Mouse (Mus musculus) megakaryocyte-erythroid progenitor cell, adult 5 weeks (primary cell): Measurements from ENCODE around the gene Cyp46a1. TPM values are rescaled to one million over a fixed set of nuclear protein-coding genes. Genes with fewer than 3 reads are reported as not detected.

Experiments
- polyA plus RNA-seq: library from polyadenylated mRNA; stranded (reverse); fragments of >175 nt; gene quantifications from 2 replicates; pipeline ENCODE4 v1.2.3, GENCODE M21; 2012

The Cyp46a1 gene
- polyA plus RNA-seq: 0.12 and 0.44 TPM in 2 replicates

DNA sequence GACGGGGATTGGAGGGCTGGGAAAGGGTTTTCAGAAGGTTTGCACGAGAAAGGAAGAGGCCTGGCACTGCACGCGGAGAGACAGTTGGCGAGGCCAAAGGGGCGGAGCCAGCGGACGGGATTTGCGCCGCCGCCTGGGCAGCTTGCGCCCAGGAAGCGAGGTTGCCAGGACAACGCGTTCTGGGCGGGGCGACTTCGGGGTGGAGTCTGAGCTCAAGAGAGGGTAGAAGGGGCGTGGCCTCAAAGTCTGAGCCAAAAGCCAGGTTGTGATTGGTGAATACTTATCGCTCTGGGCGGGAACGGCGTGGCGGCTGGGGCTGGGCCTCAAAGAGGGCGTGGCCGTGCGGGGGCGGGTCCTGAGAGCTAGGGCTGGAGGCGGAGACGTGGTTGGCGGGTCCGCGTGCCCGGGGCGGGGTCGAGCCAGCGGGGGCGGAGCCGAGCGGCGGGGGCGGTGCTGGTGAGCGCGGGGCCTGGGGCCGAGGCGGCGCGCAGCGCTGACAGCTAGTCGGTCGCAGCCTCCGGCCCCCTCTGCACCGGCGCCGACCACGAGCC lies at the start of gene Cyp46a1:
Cyp46a1 (plus strand) TSS at position 487 of the 551 bp plus-strand sequence.

DNA sequence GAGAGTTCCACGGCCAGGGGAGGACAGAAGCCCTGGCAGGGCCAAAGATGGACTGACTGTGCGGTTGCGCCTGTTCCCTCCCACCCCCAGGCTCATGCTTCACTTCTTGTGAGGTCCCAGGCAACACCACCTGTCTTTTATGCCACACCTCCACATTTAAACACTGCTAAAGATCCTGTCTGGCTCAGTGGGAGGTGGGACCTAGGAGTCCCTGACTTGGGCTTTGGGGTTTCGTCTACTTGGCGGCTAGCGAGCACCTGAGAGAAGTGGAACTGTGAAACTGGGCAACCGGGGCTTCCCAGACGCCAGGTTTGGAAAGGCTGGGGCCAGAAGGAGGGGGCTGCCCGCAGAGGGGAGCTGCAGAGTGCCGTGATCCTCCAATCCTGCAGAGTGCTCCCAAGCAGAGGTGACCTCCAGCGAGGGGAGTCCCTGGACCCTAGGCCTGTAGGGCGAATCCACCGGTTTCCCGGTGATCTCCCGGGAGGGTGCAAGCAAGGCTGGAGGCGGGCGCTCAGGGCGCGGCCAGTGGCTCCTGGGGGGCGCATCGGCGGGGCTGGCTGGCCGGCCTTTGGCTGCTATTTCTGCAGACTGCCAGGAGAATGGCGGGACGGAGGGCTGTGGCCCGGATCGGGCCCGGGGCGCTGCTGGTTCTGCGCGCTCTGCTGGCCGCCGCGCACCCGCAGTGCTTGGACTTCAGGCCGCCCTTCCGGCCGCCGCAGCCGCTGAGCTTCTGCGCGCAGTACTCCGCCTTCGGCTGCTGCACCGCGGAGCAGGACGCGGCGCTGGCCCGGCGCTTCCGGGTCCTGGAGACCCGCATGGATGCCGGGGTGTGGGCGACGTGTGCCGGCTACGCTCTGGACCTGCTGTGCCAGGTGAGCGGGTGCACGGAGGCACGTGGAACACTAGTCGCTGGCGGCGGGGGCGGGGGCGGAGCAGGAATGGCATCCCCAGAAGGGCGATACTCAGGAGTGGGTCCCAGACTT lies 28.1 kb upstream of the Cyp46a1 start, which contains the start of gene Hhipl1:
Hhipl1 (plus strand) TSS at position 459 of the 983 bp plus-strand sequence.

DNA sequence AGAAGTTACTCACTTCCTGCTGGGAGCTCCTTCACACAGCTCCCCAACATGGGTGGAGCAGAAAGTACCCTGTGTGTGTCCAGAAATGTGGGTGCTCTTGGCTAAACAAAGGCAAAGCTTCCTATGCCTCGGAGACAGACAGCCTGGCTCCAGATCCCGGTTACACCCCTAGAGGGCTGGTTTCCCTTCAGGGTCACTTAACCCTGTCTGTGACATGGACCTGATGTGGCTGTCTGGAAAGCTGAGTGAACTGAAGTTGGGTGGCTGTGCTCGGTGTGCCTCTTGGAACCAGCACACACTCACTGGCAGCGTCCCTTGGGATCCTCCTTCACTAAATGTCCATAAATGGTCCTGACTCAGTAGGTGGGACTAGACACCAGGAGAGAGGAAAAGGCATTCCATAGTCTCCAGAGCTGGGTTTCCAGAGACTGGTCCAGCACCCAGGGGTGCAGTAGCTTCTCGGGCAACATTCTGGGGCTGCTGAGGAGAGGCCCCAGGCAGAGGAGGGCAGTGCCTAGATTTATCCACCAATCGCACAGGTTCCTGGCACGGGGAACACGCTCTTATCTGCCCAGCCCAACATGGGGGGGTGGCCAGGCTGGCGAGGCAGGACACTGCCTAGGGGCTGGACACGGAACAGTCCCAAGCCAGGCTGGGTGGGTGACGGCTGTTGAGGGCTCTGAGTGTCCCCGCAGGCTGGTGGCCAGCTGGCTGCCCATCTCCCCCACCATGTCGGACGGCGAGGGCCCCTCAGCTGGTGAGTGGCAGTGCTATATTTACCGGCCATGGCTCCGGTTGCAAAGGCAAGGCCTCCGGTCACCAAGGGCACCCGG lies 36.6 kb downstream of the Cyp46a1 start, which contains the start of gene Eml1:
Eml1 (plus strand) TSS at position 362 of the 833 bp plus-strand sequence.

Other genes with a start within 250 kb of the Cyp46a1 start
- gene Setd3, start 155.1 kb upstream of the Cyp46a1 start, polyA plus RNA-seq: 13.8 and 16.3 TPM in 2 replicates
- 131 and 140 TPM in 2 replicates for gene Ccnk, start 154.8 kb upstream of the Cyp46a1 start, polyA plus RNA-seq
- gene Ccdc85c, start 59.0 kb upstream of the Cyp46a1 start, polyA plus RNA-seq: 5.6 and 6.7 TPM in 2 replicates
- not detected in 2 replicates for gene Hhipl1, start 28.1 kb upstream of the Cyp46a1 start, polyA plus RNA-seq
- not detected in 2 replicates for gene Eml1, start 36.6 kb downstream of the Cyp46a1 start, polyA plus RNA-seq
- gene Evl, start 220.3 kb downstream of the Cyp46a1 start, polyA plus RNA-seq: 43.0 and 62.7 TPM in 2 replicates